Mouse (Mus musculus): ENCODE measurements around the gene Plekhh3.
"Not testable (repeated sequence)": the region's sequence is repeated elsewhere in the genome, so short reads cannot be mapped to it uniquely, and the experiment has no call there.

Plekhh3 gene

DNA sequence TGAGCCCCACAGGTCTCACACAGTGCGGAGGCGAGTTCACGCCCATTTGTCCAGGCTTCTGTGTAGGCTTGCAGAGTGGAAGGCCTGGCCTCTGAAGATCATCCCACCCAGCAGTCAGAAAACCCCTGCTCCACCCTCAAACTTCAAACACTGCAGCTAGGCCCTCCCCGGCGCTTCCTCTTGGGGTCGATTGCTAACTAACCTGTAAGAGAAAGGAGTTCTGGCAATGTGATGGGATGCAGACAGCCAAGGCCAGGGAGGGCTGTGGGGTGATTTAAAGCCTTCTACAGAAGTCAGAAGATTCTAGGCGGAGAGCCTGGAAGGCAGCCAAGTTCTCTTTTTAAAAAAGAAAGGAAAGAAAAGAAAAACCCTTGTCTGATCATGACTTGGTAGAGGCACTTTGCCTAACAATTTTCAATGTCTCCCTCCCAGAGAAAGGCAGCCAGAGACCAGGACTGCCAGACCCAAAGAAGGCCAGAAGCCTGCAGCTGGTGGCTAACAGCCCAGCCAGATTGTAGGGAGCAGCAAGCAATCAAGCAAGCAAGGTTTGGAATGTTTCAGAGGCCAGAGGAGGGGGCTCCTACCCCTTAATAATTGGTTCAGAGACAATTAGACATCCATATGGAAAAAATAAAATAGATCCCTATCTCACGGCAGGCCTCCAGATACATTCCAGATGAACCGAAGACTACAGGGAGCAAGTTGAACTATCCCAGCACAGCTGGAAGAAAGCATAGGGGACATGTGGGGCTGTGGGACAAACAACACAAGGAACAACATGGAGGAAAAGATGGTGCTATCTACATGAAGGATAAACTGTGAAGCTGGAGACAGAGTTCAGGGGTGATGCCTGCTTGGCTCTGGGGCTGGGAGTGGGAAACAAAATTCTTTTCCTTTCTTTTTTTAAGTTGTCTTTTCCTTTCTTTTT lies 21.7 kb downstream of the Plekhh3 start:
- DNase-seq (ENCODE audit: low read depth, low spot score) = no peak

- no peak for DNase-seq (ENCODE audit: low read depth, low spot score)
Observed at GRCm38 (mm10) chr11:101148751-101149150, 22.4 kb downstream of the Plekhh3 start.

GRCm38 (mm10) chr11:101146377-101146776 lies 24.8 kb downstream of the Plekhh3 start:
- DNase-seq (ENCODE audit: low read depth, low spot score) = no peak

GRCm38 (mm10) chr11:101143338-101144225 lies 27.6 kb downstream of the Plekhh3 start:
- DNase-seq (ENCODE audit: low read depth, low spot score) = no peak

- DNase-seq (ENCODE audit: low read depth, low spot score) = no peak
Observed at GRCm38 (mm10) chr11:101142215-101142967, 28.8 kb downstream of the Plekhh3 start.

GRCm38 (mm10) chr11:101141088-101141487 lies 30.1 kb downstream of the Plekhh3 start:
- no peak for DNase-seq (ENCODE audit: low read depth, low spot score)

GRCm38 (mm10) chr11:101140164-101140819 lies 30.9 kb downstream of the Plekhh3 start:
- DNase-seq (ENCODE audit: low read depth, low spot score) = no peak

DNA sequence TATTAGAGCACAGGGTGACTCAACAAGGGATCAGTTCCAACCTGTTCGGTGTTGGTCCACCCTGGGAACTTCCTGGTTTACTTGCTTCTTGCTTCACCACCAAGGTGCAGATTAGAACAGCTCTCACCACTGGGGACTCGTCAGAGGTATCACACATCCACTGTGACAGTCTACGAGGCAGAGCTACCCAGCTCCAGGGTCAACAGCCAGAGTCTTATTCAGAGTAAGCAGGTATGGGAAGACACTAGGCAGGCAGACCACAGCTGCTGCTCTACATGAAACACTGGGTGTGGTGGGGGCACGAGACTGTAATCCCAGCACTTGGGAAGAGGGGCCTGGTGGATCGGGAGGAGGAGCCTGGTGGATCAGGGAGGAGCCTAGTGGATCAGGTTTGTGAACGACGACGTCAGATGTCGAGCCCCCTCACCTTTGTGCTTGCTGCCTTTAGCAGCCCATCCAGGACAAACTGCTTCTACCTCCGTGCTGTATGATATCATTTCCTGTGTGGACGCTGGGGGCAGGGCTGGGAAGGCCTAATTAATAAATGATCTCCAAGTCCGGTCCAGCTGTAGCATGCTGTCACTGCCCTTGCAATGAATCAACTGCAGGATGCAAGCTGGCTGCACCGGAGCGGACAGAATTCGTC lies 32.5 kb downstream of the Plekhh3 start:
- DNase-seq (ENCODE audit: low read depth, low spot score) = no peak

GRCm38 (mm10) chr11:101137000-101137399 lies 34.2 kb downstream of the Plekhh3 start:
- DNase-seq (ENCODE audit: low read depth, low spot score) = no peak

DNA sequence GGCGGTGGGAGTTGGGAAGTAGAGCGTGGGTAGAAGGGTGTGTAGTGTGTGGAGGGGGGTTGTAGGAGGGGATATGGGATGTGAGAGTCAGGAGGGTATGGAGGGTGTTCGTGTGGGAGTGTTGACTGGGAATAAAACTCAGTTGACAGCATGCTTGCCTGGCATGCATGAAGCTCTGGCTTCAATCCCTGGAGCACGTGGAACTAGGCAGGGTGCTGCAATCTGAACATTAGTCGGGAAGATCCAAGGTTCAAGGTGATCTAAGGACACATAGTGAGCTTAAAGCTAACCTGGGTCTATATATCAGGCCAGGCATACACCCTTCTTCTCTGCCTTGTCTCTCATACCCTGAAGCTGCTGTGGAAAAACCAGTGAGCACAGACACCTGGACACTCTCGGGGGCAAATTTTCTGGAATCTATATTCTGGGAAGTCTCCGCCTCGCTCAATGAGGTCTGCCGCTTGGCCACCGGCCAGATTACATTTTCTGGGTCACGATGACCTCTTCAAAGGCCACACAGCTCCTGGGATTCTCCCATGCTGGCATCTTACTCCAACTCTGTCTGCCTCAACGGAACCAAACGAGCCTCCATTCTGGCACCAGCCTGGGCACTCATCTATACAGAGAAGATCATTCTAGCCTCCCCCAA lies 36.8 kb downstream of the Plekhh3 start:
- DNase-seq (ENCODE audit: low read depth, low spot score) = no peak

GRCm38 (mm10) chr11:101133037-101133436 lies 38.1 kb downstream of the Plekhh3 start:
- no peak for DNase-seq (ENCODE audit: low read depth, low spot score)

- DNase-seq (ENCODE audit: low read depth, low spot score) = no peak
Observed at GRCm38 (mm10) chr11:101131701-101132100, 39.5 kb downstream of the Plekhh3 start.

DNA sequence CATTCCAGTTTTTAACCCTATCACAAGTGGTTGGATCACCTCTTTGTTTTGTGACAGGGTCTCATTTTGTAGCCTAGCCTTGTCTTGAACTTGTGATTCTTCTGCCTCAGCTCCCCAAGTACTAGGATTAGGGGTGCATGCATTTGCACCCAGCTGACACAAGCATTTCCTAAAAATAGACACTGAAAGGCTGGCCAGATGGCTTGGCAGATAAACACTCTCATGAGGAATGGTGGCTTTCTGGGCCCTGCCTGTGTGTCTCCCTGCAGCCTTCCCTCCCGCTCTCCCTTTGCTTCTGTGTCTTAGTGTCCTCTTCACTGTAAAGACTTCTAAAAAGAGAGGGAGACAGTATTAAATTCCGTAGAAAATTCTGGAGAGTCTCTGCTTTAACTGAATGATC lies 40.0 kb downstream of the Plekhh3 start:
- DNase-seq (ENCODE audit: low read depth, low spot score) = no peak

DNA sequence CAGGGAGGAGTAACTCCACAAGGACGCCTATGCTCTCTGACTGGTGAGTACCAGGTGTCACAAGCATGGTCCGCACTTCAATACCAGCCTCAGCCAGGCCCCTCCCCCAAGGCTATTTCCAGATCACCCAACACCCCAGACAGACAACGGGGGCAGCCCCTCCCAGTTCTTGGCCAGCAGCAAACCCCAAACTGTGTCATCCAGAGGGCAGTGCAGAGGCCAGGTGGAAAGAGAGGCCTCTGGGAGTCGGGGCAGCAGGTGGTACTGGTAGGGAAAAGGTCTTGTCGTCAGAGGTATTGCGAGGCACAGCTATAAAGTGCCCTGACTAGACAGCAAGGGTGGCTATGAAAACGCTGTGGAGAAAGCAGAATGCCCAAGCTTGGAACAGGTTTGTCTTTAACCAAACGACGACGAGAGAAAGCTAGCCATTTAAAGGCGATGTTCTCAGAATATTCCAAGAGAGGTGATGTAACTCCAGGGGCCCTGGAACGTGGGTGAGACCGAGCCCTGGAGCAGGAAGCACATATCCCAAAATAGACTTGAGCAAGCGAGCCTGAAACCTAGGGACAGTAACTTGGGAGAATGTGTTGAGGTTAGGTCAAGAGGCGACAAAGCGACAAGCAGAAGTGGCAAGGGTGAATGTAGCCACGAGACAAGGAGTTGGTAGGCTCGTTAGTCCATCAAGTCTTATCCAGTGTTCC lies 40.9 kb downstream of the Plekhh3 start:
- peak; percentile 93 for DNase-seq (ENCODE audit: low read depth, low spot score)

DNA sequence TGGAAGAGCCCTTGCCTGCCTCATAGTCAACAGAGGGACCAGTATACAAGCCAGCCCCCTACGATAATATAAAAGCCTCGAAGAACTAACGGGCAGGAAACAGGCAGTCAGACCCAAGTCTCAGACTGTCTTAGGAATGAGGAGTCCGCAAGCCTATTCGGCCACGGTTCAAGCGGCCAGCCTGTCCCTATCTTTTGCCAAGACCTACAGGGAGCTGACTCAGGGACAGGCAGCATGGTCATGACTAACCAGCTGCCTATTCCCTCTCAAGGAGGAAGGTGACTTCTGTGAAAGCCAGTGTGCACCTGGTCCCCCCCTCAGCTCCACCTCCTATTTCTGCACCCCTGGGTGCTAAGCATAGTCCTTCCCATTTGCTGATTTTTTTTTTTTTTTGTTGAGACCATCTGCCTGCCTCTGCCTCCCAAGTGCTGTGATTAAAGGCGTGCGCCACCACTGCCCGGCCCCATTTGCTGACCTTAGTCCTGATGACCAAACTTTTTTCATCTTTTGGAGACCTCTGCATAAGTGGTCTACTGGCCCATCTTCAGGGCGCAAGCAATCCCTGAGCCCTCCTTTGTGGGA lies 42.1 kb downstream of the Plekhh3 start:
- peak; percentile 61 for DNase-seq (ENCODE audit: low read depth, low spot score)

GRCm38 (mm10) chr11:101127075-101127474 lies 44.1 kb downstream of the Plekhh3 start:
- no peak for DNase-seq (ENCODE audit: low read depth, low spot score)

- not testable (repeated sequence) for DNase-seq (ENCODE audit: low read depth, low spot score)
Observed at GRCm38 (mm10) chr11:101125008-101125407, 46.1 kb downstream of the Plekhh3 start.

GRCm38 (mm10) chr11:101124494-101124893 lies 46.7 kb downstream of the Plekhh3 start:
- DNase-seq (ENCODE audit: low read depth, low spot score) = not testable (repeated sequence)
